Mouse (Mus musculus): Measurements from ENCODE around the gene Morn3. TPM values are rescaled to one million over a fixed set of nuclear protein-coding genes. Genes with fewer than 3 reads are reported as not detected.

The Morn3 gene
- polyA plus RNA-seq, 1 experiment from 2014 or later, result not detected

DNA sequence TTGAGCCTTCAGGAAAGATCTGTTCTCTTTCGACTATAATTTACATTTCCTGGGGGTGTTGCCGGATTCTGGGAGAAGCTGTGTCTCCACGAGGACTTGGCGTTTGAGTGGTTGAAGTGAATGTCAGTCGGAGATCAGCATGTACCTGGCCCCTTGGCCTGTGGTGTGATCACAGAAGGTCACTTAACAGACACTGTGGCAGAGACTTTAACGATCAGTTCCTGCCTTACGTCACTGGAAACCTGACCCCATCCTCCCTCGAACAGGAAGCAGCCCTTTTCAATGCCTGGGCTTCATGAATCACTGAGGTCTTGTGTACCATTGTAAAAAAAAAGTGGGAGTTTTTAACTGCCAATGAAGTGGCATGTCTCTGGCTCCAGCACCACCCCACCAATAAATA, 33.2 kb upstream of the Morn3 start:
- Histone ChIP-seq H3K4me2 (ENCODE audit: low read length) (no peak overlapping the region), H3K9ac (replicated peaks; ENCODE audit: low read depth, low read length) (no peak overlapping the region), H3K9me3 (ENCODE audit: control insufficient read depth, low read length) (peaks cover 3% of the 10 kb centered on the region), H3K27me3 (replicated peaks; ENCODE audit: control insufficient read depth, insufficient read depth, low read length) (no peaks in the 10 kb centered on the region), H3K4me1 (replicated peaks; ENCODE audit: control insufficient read depth, insufficient read depth, low read length) (peaks cover 23% of the 10 kb centered on the region), H3K4me3 (replicated peaks; ENCODE audit: low read length) (no peak overlapping the region), H3K36me3 (ENCODE audit: control insufficient read depth, insufficient read depth) (no peaks in the 10 kb centered on the region), H3K27ac (ENCODE audit: low read length) (no peak overlapping the region)
- WGBS, result 84% methylated on average over 8 of the region's 8 CpGs
- no peak for ATAC-seq

GRCm38 (mm10) chr5:123079568-123079967, 32.8 kb upstream of the Morn3 start:
- Histone ChIP-seq H3K36me3 (ENCODE audit: control insufficient read depth, insufficient read depth) (no peaks in the 10 kb centered on the region), H3K9me3 (ENCODE audit: control insufficient read depth, low read length) (peaks cover 3% of the 10 kb centered on the region), H3K27ac (ENCODE audit: low read length) (no peak overlapping the region), H3K4me1 (replicated peaks; ENCODE audit: control insufficient read depth, insufficient read depth, low read length) (peaks cover 23% of the 10 kb centered on the region), H3K4me2 (ENCODE audit: low read length) (no peak overlapping the region), H3K9ac (replicated peaks; ENCODE audit: low read depth, low read length) (no peak overlapping the region), H3K4me3 (replicated peaks; ENCODE audit: low read length) (no peak overlapping the region), H3K27me3 (replicated peaks; ENCODE audit: control insufficient read depth, insufficient read depth, low read length) (no peaks in the 10 kb centered on the region)
- ATAC-seq, result no peak
- 100% methylated on average over 1 of the region's 1 CpGs for WGBS

- peak; percentile 81 for ATAC-seq
- peak overlapping the region; percentile 90 for H3K4me3 ChIP-seq (replicated peaks; ENCODE audit: low read length)
- no peaks in the 10 kb centered on the region for H3K27me3 ChIP-seq (replicated peaks; ENCODE audit: control insufficient read depth, insufficient read depth, low read length)
- H3K9me3 ChIP-seq (ENCODE audit: control insufficient read depth, low read length), result peaks cover 3% of the 10 kb centered on the region
- no peaks in the 10 kb centered on the region for H3K36me3 ChIP-seq (ENCODE audit: control insufficient read depth, insufficient read depth)
- H3K9ac ChIP-seq (replicated peaks; ENCODE audit: low read depth, low read length), result peak overlapping the region; percentile 83
- WGBS, result 4% methylated on average over 34 of the region's 35 CpGs
- peak overlapping the region; percentile 97 for H3K4me2 ChIP-seq (ENCODE audit: low read length)
- peaks cover 23% of the 10 kb centered on the region for H3K4me1 ChIP-seq (replicated peaks; ENCODE audit: control insufficient read depth, insufficient read depth, low read length)
- H3K27ac ChIP-seq (ENCODE audit: low read length), result no peak overlapping the region; the same call in 1 of the 2 replicates
Observed at GRCm38 (mm10) chr5:123076419-123077281, 29.8 kb upstream of the Morn3 start.

DNA sequence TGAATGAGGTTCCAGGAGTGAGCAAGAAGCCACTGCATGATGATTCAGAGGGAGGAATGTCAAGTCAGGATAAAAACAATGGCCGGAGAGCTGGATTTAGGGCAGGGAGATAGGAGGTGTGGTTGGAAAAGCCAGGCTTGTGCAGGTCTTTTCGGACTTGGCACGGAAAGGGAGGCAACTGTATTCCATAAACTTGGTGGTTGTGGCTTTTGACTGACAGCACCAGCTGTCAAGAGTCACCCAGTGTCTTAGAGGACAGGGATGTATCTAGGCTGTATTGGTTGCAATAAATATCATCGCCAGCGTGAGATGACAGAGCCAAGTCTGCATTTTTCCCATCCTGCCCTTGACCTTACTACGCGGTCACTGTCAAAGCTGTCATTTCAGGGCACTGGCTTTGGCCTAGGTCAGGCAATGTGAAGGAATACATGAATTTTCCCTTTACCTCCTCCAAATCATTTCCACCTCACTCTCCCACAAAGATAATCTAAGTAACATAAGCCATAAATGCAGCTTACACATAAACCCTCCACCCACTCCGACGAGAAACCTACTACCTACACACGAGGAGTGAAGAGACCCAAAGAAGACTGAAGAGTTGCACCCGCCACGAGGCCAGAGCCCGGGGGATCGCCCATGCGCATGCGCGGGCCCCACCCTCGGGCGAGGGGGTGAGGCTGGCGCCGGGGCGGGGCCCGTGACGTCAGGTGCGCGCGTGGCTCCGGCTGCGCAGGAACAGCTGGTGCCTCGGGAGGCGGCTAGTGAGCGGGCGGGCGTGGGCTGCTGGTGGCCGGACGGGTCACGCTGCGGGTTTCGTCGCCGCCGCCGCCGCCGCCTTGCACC, 29.0 kb upstream of the Morn3 start:
- H3K27ac ChIP-seq (ENCODE audit: low read length), result peak overlapping the region; percentile 65
- peaks cover 23% of the 10 kb centered on the region for H3K4me1 ChIP-seq (replicated peaks; ENCODE audit: control insufficient read depth, insufficient read depth, low read length)
- no peaks in the 10 kb centered on the region for H3K27me3 ChIP-seq (replicated peaks; ENCODE audit: control insufficient read depth, insufficient read depth, low read length)
- peak overlapping the region; percentile 97 for H3K4me2 ChIP-seq (ENCODE audit: low read length)
- peak overlapping the region; percentile 90 for H3K4me3 ChIP-seq (replicated peaks; ENCODE audit: low read length)
- peak overlapping the region; percentile 83 for H3K9ac ChIP-seq (replicated peaks; ENCODE audit: low read depth, low read length)
- H3K9me3 ChIP-seq (ENCODE audit: control insufficient read depth, low read length), result peaks cover 3% of the 10 kb centered on the region
- peak; percentile 97 for ATAC-seq
- no peaks in the 10 kb centered on the region for H3K36me3 ChIP-seq (ENCODE audit: control insufficient read depth, insufficient read depth)
- WGBS, result 6% methylated on average over 45 of the region's 45 CpGs

- WGBS, result 91% methylated on average over 2 of the region's 2 CpGs
- Histone ChIP-seq H3K4me1 (replicated peaks; ENCODE audit: control insufficient read depth, insufficient read depth, low read length) (no peaks in the 10 kb centered on the region), H3K9ac (replicated peaks; ENCODE audit: low read depth, low read length) (no peak overlapping the region), H3K36me3 (ENCODE audit: control insufficient read depth, insufficient read depth) (no peaks in the 10 kb centered on the region), H3K4me2 (ENCODE audit: low read length) (no peak overlapping the region), H3K4me3 (replicated peaks; ENCODE audit: low read length) (no peak overlapping the region), H3K27ac (ENCODE audit: low read length) (no peak overlapping the region), H3K9me3 (ENCODE audit: control insufficient read depth, low read length) (no peaks in the 10 kb centered on the region), H3K27me3 (replicated peaks; ENCODE audit: control insufficient read depth, insufficient read depth, low read length) (no peaks in the 10 kb centered on the region)
- no peak for ATAC-seq
Observed at GRCm38 (mm10) chr5:123068714-123069113, 21.9 kb upstream of the Morn3 start.

GRCm38 (mm10) chr5:123068115-123068514, 21.3 kb upstream of the Morn3 start, which contains the start of gene Tmem120b:
Gene Tmem120b, plus strand, starts transcription at chr5:123068415.
- H3K9ac ChIP-seq (replicated peaks; ENCODE audit: low read depth, low read length), result no peak within 1 kb of the TSS
- H3K4me2 ChIP-seq (ENCODE audit: low read length), result no peak within 1 kb of the TSS
- H3K27ac ChIP-seq (ENCODE audit: low read length), result no peak within 1 kb of the TSS
- no peaks in the 10 kb centered on the region for H3K9me3 ChIP-seq (ENCODE audit: control insufficient read depth, low read length)
- no peak for ATAC-seq
- 89% methylated on average over 12 of the region's 12 CpGs for WGBS
- H3K4me1 ChIP-seq (replicated peaks; ENCODE audit: control insufficient read depth, insufficient read depth, low read length), result no peaks in the 10 kb centered on the region
- H3K36me3 ChIP-seq (ENCODE audit: control insufficient read depth, insufficient read depth), result no peaks in the 10 kb centered on the region
- H3K4me3 ChIP-seq (replicated peaks; ENCODE audit: low read length), result no peak within 1 kb of the TSS
- no peaks in the 10 kb centered on the region for H3K27me3 ChIP-seq (replicated peaks; ENCODE audit: control insufficient read depth, insufficient read depth, low read length)

GRCm38 (mm10) chr5:123067395-123067995, 20.7 kb upstream of the Morn3 start:
- Histone ChIP-seq H3K4me2 (ENCODE audit: low read length) (no peak overlapping the region), H3K4me1 (replicated peaks; ENCODE audit: control insufficient read depth, insufficient read depth, low read length) (no peaks in the 10 kb centered on the region), H3K9ac (replicated peaks; ENCODE audit: low read depth, low read length) (no peak overlapping the region), H3K36me3 (ENCODE audit: control insufficient read depth, insufficient read depth) (no peaks in the 10 kb centered on the region), H3K4me3 (replicated peaks; ENCODE audit: low read length) (no peak overlapping the region), H3K27me3 (replicated peaks; ENCODE audit: control insufficient read depth, insufficient read depth, low read length) (no peaks in the 10 kb centered on the region), H3K9me3 (ENCODE audit: control insufficient read depth, low read length) (no peaks in the 10 kb centered on the region), H3K27ac (ENCODE audit: low read length) (no peak overlapping the region)
- WGBS, result 27% methylated on average over 6 of the region's 6 CpGs
- ATAC-seq, result no peak

GRCm38 (mm10) chr5:123064207-123064606, 17.4 kb upstream of the Morn3 start:
- Histone ChIP-seq H3K4me2 (ENCODE audit: low read length) (no peak overlapping the region), H3K9me3 (ENCODE audit: control insufficient read depth, low read length) (no peaks in the 10 kb centered on the region), H3K27ac (ENCODE audit: low read length) (no peak overlapping the region), H3K4me3 (replicated peaks; ENCODE audit: low read length) (no peak overlapping the region), H3K27me3 (replicated peaks; ENCODE audit: control insufficient read depth, insufficient read depth, low read length) (no peaks in the 10 kb centered on the region), H3K4me1 (replicated peaks; ENCODE audit: control insufficient read depth, insufficient read depth, low read length) (no peaks in the 10 kb centered on the region), H3K36me3 (ENCODE audit: control insufficient read depth, insufficient read depth) (no peaks in the 10 kb centered on the region), H3K9ac (replicated peaks; ENCODE audit: low read depth, low read length) (no peak overlapping the region)
- 24% methylated on average over 6 of the region's 6 CpGs for WGBS
- no peak for ATAC-seq

GRCm38 (mm10) chr5:123063141-123063540, 16.3 kb upstream of the Morn3 start:
- Histone ChIP-seq H3K4me2 (ENCODE audit: low read length) (no peak overlapping the region), H3K27me3 (replicated peaks; ENCODE audit: control insufficient read depth, insufficient read depth, low read length) (no peaks in the 10 kb centered on the region), H3K36me3 (ENCODE audit: control insufficient read depth, insufficient read depth) (no peaks in the 10 kb centered on the region), H3K4me3 (replicated peaks; ENCODE audit: low read length) (no peak overlapping the region), H3K9ac (replicated peaks; ENCODE audit: low read depth, low read length) (no peak overlapping the region), H3K4me1 (replicated peaks; ENCODE audit: control insufficient read depth, insufficient read depth, low read length) (peaks cover 5% of the 10 kb centered on the region; the same call in 1 of the 2 replicates), H3K9me3 (ENCODE audit: control insufficient read depth, low read length) (no peaks in the 10 kb centered on the region), H3K27ac (ENCODE audit: low read length) (no peak overlapping the region)
- WGBS, result 90% methylated on average over 3 of the region's 3 CpGs
- ATAC-seq, result no peak
